Mouse (Mus musculus) gastrocnemius, adult 8-10 months (tissue): ENCODE measurements around the gene Pcnx3. TPM values are rescaled to one million over a fixed set of nuclear protein-coding genes. Genes with fewer than 3 reads are reported as not detected.
"Not testable (repeated sequence)": the region's sequence is repeated elsewhere in the genome, so short reads cannot be mapped to it uniquely, and the experiment has no call there.

Experiments
- DNase-seq, 2 experiments: peaks; one replicate each; pipeline ENCODE4 v3.0.0; 2022; ENCODE audit warnings: low spot score in 2 of 2
- total RNA-seq, 4 experiments: library from RNA; stranded (reverse); gene quantifications; 2 replicates each; pipeline ENCODE4 v1.2.4; 2022

Gene Pcnx3
- total RNA-seq, 4 experiments from 2014 or later, result 11.8 to 15.2 (median 13.7) TPM

DNA sequence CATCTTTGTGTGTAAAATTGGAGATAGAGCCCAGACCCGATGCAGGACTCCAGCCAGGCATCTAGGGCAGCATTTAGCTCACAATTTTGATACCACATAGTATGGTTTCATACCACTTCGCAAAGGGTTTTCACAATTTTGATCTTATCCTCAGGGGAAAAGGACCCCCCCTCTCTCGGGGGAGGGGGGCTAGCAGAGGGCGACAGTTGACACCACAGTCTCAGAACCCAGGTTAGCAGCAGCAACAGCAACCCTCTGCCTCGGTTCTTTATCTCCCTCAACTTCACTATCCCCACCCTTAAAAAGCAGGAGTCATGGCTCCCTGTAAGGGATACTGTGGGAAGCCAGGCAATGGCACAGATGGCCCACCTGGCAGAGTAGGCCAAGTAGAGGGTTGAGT, 24.5 kb upstream of the Pcnx3 start:
- DNase-seq, result no peak

- DNase-seq, result no peak
Measured at GRCm38 (mm10) chr19:5711907-5712460, 23.3 kb upstream of the Pcnx3 start.

DNA sequence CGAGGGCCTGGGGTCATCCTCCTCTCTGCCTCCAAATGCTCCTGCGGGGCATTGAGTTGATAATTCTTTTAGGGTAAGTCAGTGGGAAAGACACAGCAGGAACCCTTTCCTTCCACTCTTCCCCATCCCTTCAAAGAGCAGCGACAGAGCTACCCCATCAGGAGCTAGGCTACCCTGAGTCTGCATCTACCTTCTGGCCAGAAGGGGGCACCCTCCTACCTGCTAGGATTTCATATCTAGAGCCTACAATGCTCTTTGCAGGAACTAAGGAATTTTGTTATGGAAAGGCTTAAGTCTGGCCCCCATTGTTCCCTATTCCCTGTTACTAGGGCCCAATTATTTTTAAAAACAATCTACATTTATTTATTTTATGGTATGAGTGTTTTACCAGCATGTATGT, 22.5 kb upstream of the Pcnx3 start:
- DNase-seq, result peak; percentile 65 to 69

DNA sequence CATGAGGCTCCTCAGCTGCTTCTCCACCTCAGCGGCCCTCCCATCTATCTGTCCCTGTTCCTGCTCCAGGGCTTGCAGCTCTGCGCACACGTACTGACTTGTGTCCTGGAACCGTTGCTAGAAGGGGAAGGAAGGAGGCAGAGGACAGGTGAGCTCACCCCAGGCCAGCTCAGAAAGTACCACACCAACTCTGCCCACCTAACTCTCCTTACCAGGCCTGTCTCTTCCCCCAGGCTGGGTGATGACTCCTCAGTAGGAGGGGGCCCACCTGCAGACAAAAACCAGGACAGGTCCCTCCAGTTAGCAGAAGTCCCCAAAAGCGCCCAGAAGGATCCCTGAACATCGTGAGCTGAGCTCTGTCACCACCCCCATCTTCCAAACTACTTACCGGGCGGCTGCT, 21.9 kb upstream of the Pcnx3 start:
- no peak for DNase-seq

GRCm38 (mm10) chr19:5710068-5710467, 21.4 kb upstream of the Pcnx3 start:
- peak in 1 of 2 experiments; percentile 42 for DNase-seq

DNA sequence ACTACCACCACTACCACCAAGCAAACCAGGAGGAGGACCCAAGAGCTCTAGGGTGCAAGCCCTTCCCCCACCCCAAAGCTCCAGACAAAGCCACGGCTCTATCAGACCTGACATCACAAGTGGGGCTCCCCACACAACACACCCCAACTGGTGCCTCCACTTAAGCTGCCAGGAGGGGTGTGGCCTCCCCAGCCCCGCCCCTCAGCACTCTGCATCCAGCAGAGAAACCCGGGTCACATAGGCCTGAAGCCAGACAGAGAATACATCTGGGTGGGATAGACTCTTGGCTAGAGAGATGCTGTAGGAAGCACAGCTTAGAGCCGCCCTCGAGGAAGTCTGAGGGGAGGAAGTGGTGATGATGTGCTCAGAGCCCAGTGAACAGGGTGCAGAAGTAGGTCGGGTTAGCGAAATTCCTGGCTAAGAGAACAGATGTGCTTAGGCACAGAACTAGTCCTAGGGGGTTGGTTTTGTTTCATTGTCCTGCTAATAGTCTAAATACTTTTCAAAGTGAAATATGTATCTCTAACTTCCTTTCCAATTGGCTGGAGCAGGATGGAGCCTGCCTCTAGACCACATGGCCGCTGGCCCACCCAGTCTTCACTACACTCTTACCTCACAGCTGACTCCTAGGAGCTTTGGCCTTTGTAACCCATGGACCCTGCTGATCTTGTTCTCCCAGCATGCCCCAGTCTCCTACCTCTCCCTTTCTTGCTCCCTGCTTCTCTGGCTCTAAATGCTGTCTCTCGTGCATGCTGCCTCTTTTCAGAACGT, 16.3 kb upstream of the Pcnx3 start:
- no peak for DNase-seq

DNA sequence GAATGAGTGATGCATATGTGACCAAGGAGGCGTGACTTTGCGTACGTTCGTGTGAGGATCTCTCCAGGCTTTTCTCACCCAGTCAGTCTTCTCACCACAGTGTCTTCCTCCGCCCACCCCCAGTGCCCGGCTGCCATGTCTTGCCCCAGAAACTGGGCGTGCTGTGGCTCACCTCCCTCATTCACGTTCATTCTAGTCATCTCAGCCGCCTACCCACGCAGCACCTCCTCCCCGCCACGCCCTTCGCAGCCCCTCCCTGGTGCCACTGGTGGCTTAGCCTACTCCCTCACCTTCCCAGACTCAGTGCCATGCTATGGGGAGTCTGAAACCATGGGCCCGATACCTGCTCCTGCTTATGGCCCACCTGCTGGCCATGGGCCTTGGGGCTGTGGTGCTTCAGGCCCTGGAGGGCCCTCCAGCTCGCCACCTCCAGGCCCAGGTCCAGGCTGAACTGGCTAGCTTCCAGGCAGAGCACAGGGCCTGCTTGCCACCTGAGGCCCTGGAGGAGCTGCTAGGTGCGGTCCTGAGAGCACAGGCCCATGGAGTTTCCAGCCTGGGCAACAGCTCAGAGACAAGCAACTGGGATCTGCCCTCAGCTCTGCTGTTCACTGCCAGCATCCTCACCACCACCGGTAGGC, 15.6 kb upstream of the Pcnx3 start, which contains the start of gene Kcnk7:
TSS of gene Kcnk7 (plus strand) at position 205 of the 638 bp plus-strand sequence.
- DNase-seq, result no peak

DNA sequence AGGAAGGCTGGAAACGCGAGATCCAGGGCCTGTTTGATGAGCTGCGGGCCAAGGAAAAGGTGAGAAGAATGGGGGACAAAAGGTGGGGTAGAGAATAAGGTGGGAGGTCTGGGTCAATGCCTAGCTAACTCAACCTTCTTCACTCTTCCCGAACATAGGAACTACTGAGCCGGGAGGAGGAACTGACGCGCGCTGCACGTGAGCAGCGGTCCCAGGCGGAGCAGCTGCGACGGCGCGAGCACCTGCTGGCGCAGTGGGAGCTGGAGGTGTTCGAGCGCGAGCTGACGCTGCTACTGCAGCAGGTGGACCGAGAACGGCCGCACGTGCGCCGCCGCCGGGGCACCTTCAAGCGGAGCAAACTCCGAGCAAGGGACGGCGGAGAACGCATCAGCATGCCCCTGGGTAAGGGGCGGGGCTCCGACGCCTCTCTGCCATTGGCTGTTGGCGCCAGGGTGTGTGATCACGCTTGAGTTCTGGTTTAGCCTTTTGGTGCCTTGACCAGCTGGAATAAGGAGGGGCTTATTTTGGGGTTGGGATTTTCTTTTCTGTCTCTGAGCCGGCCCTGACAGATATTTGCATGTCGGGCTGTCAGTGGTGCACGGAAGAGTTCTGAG, 7.2 kb upstream of the Pcnx3 start:
- DNase-seq, result no peak

- no peak for DNase-seq
Measured at GRCm38 (mm10) chr19:5693801-5694200, 5.1 kb upstream of the Pcnx3 start.

DNA sequence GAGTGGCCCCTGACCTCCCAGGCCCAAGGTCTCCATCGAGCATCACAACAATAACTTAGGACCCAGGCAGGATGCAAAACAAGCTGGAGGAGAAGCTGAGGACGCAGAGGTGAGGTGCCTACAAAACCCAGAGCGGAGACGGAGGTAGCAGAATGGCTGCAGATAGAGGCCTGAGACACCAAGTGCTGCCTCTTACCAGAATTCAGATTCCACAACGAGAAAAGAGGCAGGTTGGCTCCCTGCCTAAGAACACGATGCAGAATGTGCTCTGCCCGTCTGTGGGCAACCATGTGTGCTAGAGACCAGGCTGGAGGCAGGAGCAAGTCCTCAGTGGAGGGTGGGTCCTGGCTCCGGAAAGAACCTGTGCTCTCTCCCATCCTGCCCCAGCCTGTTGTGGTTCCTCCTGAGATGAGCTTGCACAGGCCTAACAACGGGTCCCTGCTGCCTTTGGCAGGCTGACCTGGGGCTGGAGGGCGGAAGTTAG, 4.2 kb upstream of the Pcnx3 start:
- no peak for DNase-seq

DNA sequence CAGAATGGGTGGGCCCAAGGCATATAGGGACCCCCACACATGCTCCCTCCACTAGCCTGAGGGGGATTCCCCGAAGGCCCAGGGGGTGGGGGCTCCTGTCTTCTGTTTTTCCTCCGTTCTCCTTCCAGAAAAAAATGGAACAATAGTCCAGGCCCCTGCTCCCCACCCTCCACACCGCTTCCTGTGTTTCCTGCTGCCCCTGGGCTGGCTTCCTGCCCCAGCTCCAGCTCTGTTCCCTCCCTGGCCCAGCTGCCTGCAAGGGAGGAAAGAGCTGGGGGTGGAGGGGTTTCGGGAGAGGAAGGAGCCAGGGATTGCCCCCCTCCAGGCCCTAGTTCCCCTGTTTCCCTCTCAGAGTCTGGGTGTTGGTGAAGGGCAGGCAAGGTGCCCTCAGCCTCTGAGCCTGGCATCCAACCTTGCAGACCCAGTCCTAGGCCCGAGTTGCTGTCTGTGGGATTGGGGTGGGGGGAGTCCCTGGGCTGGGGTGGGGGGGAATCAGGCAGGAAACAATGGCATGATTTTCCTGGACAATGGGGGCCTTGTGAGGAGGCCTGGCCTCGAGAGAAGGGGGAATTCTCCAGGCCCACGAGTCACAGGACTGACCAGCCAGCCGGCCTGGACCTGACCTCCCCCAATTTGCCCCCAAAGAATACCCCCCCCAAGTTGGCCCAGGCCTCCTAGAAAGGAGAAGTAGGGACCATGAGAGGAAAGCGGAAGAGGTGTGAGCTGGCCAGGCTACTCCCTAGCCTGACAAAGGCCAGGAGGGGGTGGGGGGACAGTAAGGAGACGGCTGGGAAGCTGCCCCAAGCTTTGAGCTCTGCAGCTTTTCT, 3.6 kb upstream of the Pcnx3 start:
- DNase-seq, result no peak

- no peak for DNase-seq
Measured at GRCm38 (mm10) chr19:5691601-5692000, 2.9 kb upstream of the Pcnx3 start.

DNA sequence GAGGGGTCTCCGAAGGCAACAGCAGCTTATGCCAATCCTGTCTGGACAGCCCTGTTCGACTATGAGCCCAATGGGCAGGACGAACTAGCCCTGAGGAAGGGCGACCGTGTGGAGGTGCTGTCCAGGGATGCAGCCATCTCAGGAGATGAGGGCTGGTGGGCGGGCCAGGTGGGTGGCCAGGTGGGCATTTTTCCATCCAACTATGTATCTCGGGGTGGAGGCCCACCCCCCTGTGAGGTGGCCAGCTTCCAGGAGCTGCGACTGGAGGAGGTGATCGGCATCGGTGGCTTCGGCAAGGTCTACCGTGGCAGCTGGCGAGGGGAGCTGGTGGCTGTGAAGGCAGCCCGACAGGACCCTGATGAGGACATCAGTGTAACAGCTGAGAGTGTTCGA, 1.6 kb upstream of the Pcnx3 start:
- DNase-seq, result no peak

GRCm38 (mm10) chr19:5689565-5690342, 1.0 kb upstream of the Pcnx3 start:
- DNase-seq, result peak; percentile 77 to 81

GRCm38 (mm10) chr19:5689088-5689428, 350 bp upstream of the Pcnx3 start:
- DNase-seq, result no peak

GRCm38 (mm10) chr19:5687738-5688137, 970 bp downstream of the Pcnx3 start:
- DNase-seq, result no peak

DNA sequence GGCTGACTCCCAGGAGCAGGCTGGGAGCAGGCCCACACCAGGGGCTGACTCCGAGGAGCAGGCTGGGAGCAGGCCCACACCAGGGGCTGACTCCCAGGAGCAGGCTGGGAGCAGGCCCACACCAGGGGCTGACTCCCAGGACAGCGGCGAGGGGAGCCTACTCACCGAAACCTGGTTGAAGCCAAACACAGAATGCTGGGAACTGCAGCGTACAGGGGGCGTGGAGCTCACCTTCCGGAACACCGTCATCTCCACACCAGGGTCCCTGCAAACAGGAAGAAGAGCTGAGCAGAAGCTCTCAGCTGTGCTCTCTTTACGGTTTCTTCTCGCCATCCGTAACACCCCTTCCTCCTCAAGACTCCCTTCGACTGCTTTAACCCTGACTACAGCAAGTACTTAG, 1.8 kb downstream of the Pcnx3 start:
- not testable (repeated sequence) for DNase-seq

- DNase-seq, result no peak
Measured at GRCm38 (mm10) chr19:5686437-5686836, 2.3 kb downstream of the Pcnx3 start.

GRCm38 (mm10) chr19:5685861-5686260, 2.8 kb downstream of the Pcnx3 start:
- no peak for DNase-seq

GRCm38 (mm10) chr19:5685431-5685830, 3.3 kb downstream of the Pcnx3 start:
- DNase-seq, result no peak

- DNase-seq, result no peak
Measured at GRCm38 (mm10) chr19:5684985-5685384, 3.7 kb downstream of the Pcnx3 start.
